Mouse (Mus musculus) neural tube, embryonic 12.5 days (tissue): ENCODE measurements at regions not wholly inside any gene's neighbourhood (a gene's known extent, or its start where the extent isn't known, plus 50 kb on each side); places are given as distances from the start of the nearest gene placed in this dataset.

Experiments
- ATAC-seq: fragments of 200-750 bp; cut with Nextera tagmentation; 2 replicates; pipeline ENCODE4 v1.8.0; 2017; ENCODE audit warnings: low read depth, mild to moderate bottlenecking, moderate TSS enrichment, moderate library complexity; ENCODE audit not compliant: low FRiP score
- H3K27ac ChIP-seq: fragments of 300-500 bp; sonication (generic); 2 replicates; pipeline ENCODE4 v1.5.1; 2016
- H3K27me3 ChIP-seq: fragments of 300-500 bp; sonication (generic); replicated peaks from 2 replicates; pipeline ENCODE4 v1.6.1; 2016; ENCODE audit warnings: mild to moderate bottlenecking
- H3K36me3 ChIP-seq: fragments of 300-500 bp; sonication (generic); 2 replicates; pipeline ENCODE4 v1.6.1; 2016; ENCODE audit warnings: mild to moderate bottlenecking
- H3K4me1 ChIP-seq: fragments of 300-500 bp; sonication (generic); 2 replicates; pipeline ENCODE4 v1.6.1; 2016
- H3K4me2 ChIP-seq: fragments of 300-500 bp; sonication (generic); replicated peaks from 2 replicates; pipeline ENCODE4 v1.6.1; 2016; ENCODE audit warnings: mild to moderate bottlenecking
- H3K4me3 ChIP-seq: fragments of 300-500 bp; sonication (generic); 2 replicates; pipeline ENCODE4 v1.5.1; 2016
- H3K9ac ChIP-seq: fragments of 300-500 bp; sonication (generic); 2 replicates; pipeline ENCODE4 v1.6.1; 2016; ENCODE audit warnings: mild to moderate bottlenecking
- H3K9me3 ChIP-seq: fragments of 300-500 bp; sonication (generic); 2 replicates; pipeline ENCODE4 v1.6.1; 2016; ENCODE audit warnings: mild to moderate bottlenecking
- WGBS: fragments of 180-500 bp; shearing (Covaris S2); methylation state at CpG from one replicate; pipeline ENCODE4 v1.1.7; 2016; 5-methylcytosine and 5-hydroxymethylcytosine counted together

GRCm38 (mm10) chr2:138838846-138839245 is 582.5 kb downstream of the Btbd3 start:
- Histone ChIP-seq H3K4me1 (no peaks in the 10 kb centered on the region), H3K27ac (no peak overlapping the region), H3K4me2 (no peak overlapping the region), H3K36me3 (no peaks in the 10 kb centered on the region), H3K9me3 (no peaks in the 10 kb centered on the region), H3K9ac (no peak overlapping the region), H3K27me3 (no peaks in the 10 kb centered on the region), H3K4me3 (no peak overlapping the region)
- 42% methylated on average over 3 of the region's 3 CpGs for WGBS
- no peak for ATAC-seq

- ATAC-seq = no peak
- Histone ChIP-seq H3K9ac (no peak overlapping the region), H3K4me1 (no peaks in the 10 kb centered on the region), H3K9me3 (no peaks in the 10 kb centered on the region), H3K4me2 (no peak overlapping the region), H3K27me3 (no peaks in the 10 kb centered on the region), H3K36me3 (no peaks in the 10 kb centered on the region), H3K27ac (no peak overlapping the region), H3K4me3 (no peak overlapping the region)
Observed at GRCm38 (mm10) chr2:138859121-138859520, 602.8 kb downstream of the Btbd3 start.

GRCm38 (mm10) chr2:138896563-138896962 is 597.1 kb upstream of the Sptlc3 start:
- no peaks in the 10 kb centered on the region for H3K4me1 ChIP-seq
- no peak overlapping the region for H3K27ac ChIP-seq
- H3K4me2 ChIP-seq = no peak overlapping the region
- no peak for ATAC-seq
- no peaks in the 10 kb centered on the region for H3K36me3 ChIP-seq
- WGBS = 63% methylated on average over 3 of the region's 3 CpGs
- no peaks in the 10 kb centered on the region for H3K9me3 ChIP-seq
- no peaks in the 10 kb centered on the region for H3K27me3 ChIP-seq
- H3K9ac ChIP-seq = no peak overlapping the region
- H3K4me3 ChIP-seq = no peak overlapping the region

GRCm38 (mm10) chr2:138897101-138897500 is 596.6 kb upstream of the Sptlc3 start:
- Histone ChIP-seq H3K4me2 (no peak overlapping the region), H3K9me3 (no peaks in the 10 kb centered on the region), H3K27ac (no peak overlapping the region), H3K9ac (no peak overlapping the region), H3K4me3 (no peak overlapping the region), H3K36me3 (no peaks in the 10 kb centered on the region), H3K4me1 (no peaks in the 10 kb centered on the region), H3K27me3 (no peaks in the 10 kb centered on the region)
- no peak for ATAC-seq
- WGBS = 35% methylated on average over 3 of the region's 3 CpGs

GRCm38 (mm10) chr2:138937165-138937564 is 556.5 kb upstream of the Sptlc3 start:
- Histone ChIP-seq H3K9ac (no peak overlapping the region), H3K27ac (no peak overlapping the region), H3K27me3 (no peaks in the 10 kb centered on the region), H3K4me2 (no peak overlapping the region), H3K36me3 (no peaks in the 10 kb centered on the region), H3K4me3 (no peak overlapping the region), H3K4me1 (no peaks in the 10 kb centered on the region), H3K9me3 (no peaks in the 10 kb centered on the region)
- ATAC-seq = no peak
- WGBS = 90% methylated on average over 2 of the region's 2 CpGs

GRCm38 (mm10) chr2:138939367-138939766 is 554.3 kb upstream of the Sptlc3 start:
- Histone ChIP-seq H3K27ac (no peak overlapping the region), H3K4me1 (no peaks in the 10 kb centered on the region), H3K9ac (no peak overlapping the region), H3K9me3 (no peaks in the 10 kb centered on the region), H3K4me3 (no peak overlapping the region), H3K4me2 (no peak overlapping the region), H3K36me3 (no peaks in the 10 kb centered on the region), H3K27me3 (no peaks in the 10 kb centered on the region)
- ATAC-seq = no peak
- WGBS = 89% methylated on average over 2 of the region's 2 CpGs

- no peak overlapping the region for H3K4me3 ChIP-seq
- no peaks in the 10 kb centered on the region for H3K36me3 ChIP-seq
- no peak overlapping the region for H3K4me2 ChIP-seq
- H3K4me1 ChIP-seq = peaks cover 6% of the 10 kb centered on the region; the same call in 1 of the 2 replicates
- H3K27ac ChIP-seq = no peak overlapping the region
- ATAC-seq = 0 out of 2 replicates have a peak, but pooled peaks have one; percentile 70
- H3K9me3 ChIP-seq = no peaks in the 10 kb centered on the region
- WGBS = 41% methylated on average over 3 of the region's 3 CpGs
- H3K27me3 ChIP-seq = no peaks in the 10 kb centered on the region
- no peak overlapping the region for H3K9ac ChIP-seq
Observed at GRCm38 (mm10) chr2:138966110-138966790, 527.5 kb upstream of the Sptlc3 start.

GRCm38 (mm10) chr2:138974548-138974947 is 519.2 kb upstream of the Sptlc3 start:
- no peaks in the 10 kb centered on the region for H3K27me3 ChIP-seq
- H3K27ac ChIP-seq = no peak overlapping the region
- no peaks in the 10 kb centered on the region for H3K9me3 ChIP-seq
- H3K4me3 ChIP-seq = no peak overlapping the region
- H3K4me1 ChIP-seq = no peaks in the 10 kb centered on the region
- 51% methylated on average over 2 of the region's 2 CpGs for WGBS
- H3K4me2 ChIP-seq = no peak overlapping the region
- ATAC-seq = no peak
- H3K36me3 ChIP-seq = no peaks in the 10 kb centered on the region
- no peak overlapping the region for H3K9ac ChIP-seq

- Histone ChIP-seq H3K4me2 (no peak overlapping the region), H3K4me1 (no peaks in the 10 kb centered on the region), H3K9ac (no peak overlapping the region), H3K4me3 (no peak overlapping the region), H3K36me3 (no peaks in the 10 kb centered on the region), H3K27ac (no peak overlapping the region), H3K27me3 (no peaks in the 10 kb centered on the region), H3K9me3 (no peaks in the 10 kb centered on the region)
- 58% methylated on average over 1 of the region's 1 CpGs for WGBS
- no peak for ATAC-seq
Observed at GRCm38 (mm10) chr2:138990031-138990430, 503.7 kb upstream of the Sptlc3 start.

- WGBS = 72% methylated on average over 5 of the region's 5 CpGs
Observed at GRCm38 (mm10) chr2:139032105-139032812, 461.5 kb upstream of the Sptlc3 start.

GRCm38 (mm10) chr2:139034800-139035199 is 458.9 kb upstream of the Sptlc3 start:
- Histone ChIP-seq H3K4me1 (no peaks in the 10 kb centered on the region), H3K36me3 (no peaks in the 10 kb centered on the region), H3K4me3 (no peak overlapping the region), H3K9me3 (no peaks in the 10 kb centered on the region), H3K4me2 (no peak overlapping the region), H3K27me3 (no peaks in the 10 kb centered on the region), H3K9ac (no peak overlapping the region), H3K27ac (no peak overlapping the region)
- WGBS = 88% methylated on average over 3 of the region's 3 CpGs
- ATAC-seq = no peak

More at GRCm38 (mm10) chr2:139032105-139032812, 461.5 kb upstream of the Sptlc3 start:
- Histone ChIP-seq H3K9me3 (no peaks in the 10 kb centered on the region), H3K4me1 (no peaks in the 10 kb centered on the region), H3K27ac (no peak overlapping the region), H3K36me3 (no peaks in the 10 kb centered on the region), H3K27me3 (no peaks in the 10 kb centered on the region), H3K9ac (no peak overlapping the region), H3K4me2 (no peak overlapping the region), H3K4me3 (no peak overlapping the region)
- ATAC-seq = no peak

GRCm38 (mm10) chr2:139041671-139042273 is 451.9 kb upstream of the Sptlc3 start:
- no peaks in the 10 kb centered on the region for H3K9me3 ChIP-seq
- no peak overlapping the region for H3K4me3 ChIP-seq
- H3K36me3 ChIP-seq = no peaks in the 10 kb centered on the region
- no peaks in the 10 kb centered on the region for H3K27me3 ChIP-seq
- H3K4me2 ChIP-seq = no peak overlapping the region
- 76% methylated on average over 3 of the region's 3 CpGs for WGBS
- no peak for ATAC-seq
- no peaks in the 10 kb centered on the region for H3K4me1 ChIP-seq
- H3K27ac ChIP-seq = no peak overlapping the region
- no peak overlapping the region for H3K9ac ChIP-seq
